Mouse (Mus musculus) E14TG2a.4 (cell line): ENCODE measurements at regions not wholly inside any gene's neighbourhood (a gene's known extent, or its start where the extent isn't known, plus 50 kb on each side); places are given as distances from the start of the nearest gene placed in this dataset.

Experiments
- CTCF ChIP-seq: conservative IDR thresholded peaks from 2 replicates; pipeline ENCODE4 v1.5.1; 2014; ENCODE audit warnings: low read length
- NANOG ChIP-seq: IDR thresholded peaks from 2 replicates; pipeline ENCODE4 v1.6.1; 2014; ENCODE audit warnings: borderline replicate concordance, low read length, mixed read lengths

- TF ChIP-seq NANOG (no peak), CTCF (no peak)
These were observed 96.6 kb downstream of the Bms1 start for GRCm38 (mm10) chr6:118322631-118323030.
